Mouse (Mus musculus): ENCODE results near the gene Cfap74. TPM values are rescaled to one million over a fixed set of nuclear protein-coding genes. Genes with fewer than 3 reads are reported as not detected.

The Cfap74 gene
- polyA plus RNA-seq, 1 experiment from 2014 or later, result 4.4 TPM

DNA sequence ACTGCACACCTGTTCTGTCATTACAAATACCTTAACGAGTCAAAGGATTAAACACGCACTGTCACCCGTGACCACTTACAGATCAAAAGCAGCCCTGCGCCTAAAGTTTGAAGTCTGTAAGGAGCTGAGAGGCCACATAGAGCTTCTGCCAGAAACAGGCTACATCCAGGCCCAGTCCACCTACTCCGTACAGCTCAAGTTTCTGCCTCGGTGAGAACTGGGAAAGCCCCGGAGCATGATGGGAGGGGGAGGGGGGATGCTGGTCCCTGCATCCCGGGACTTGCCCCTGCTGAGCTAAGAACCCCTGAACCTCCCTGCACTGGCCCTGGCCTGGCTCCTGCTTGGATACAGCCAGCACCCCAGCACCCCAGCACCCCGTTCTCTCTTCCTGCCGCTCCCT is 42.6 kb downstream of the Cfap74 start:
- no peak overlapping the region for H3K4me3 ChIP-seq (ENCODE audit: low read depth, low read length)
- peak; percentile 32 for DNase-seq (ENCODE audit: low spot score)
- no peaks in the 10 kb centered on the region for H3K27me3 ChIP-seq (replicated peaks; ENCODE audit: control insufficient read depth, insufficient read depth, low read length)
- no peaks in the 10 kb centered on the region for H3K9me3 ChIP-seq (ENCODE audit: control insufficient read depth, low read length)
- no peak overlapping the region for H3K27ac ChIP-seq (replicated peaks; ENCODE audit: low read depth, low read length)
- 33% methylated on average over 8 of the region's 10 CpGs for WGBS
- H3K4me2 ChIP-seq (ENCODE audit: low read depth, low read length), result no peak overlapping the region
- no peaks in the 10 kb centered on the region for H3K36me3 ChIP-seq (ENCODE audit: control insufficient read depth, insufficient read depth, low read length)
- H3K9ac ChIP-seq (ENCODE audit: low read depth, low read length), result no peak overlapping the region
- H3K4me1 ChIP-seq (ENCODE audit: control insufficient read depth, insufficient read depth, low read length), result no peaks in the 10 kb centered on the region
- 0 out of 2 replicates have a peak, but pooled peaks have one; percentile 30 for ATAC-seq (ENCODE audit: low read depth)

DNA sequence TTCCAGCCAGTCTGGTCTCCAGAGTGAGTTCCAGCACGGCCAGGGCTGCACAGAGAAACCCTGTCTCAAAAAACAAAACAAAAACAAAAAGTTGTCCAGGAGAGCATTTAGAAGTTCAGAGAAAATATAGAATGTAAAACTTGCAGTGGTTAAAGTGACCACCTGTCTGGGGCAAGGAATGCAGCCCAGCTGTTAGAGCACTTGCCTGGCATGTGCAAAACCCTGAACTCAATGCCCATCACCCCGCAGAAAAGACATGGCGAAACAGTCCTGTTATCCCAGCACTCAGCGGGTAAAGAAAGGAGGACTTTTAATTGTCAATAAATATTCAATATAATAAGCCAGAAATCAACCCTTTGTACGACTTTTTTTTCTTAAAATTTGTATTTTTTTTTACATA is 49.6 kb downstream of the Cfap74 start:
- no peak overlapping the region for H3K4me3 ChIP-seq (ENCODE audit: low read depth, low read length)
- 74% methylated on average over 5 of the region's 5 CpGs for WGBS
- H3K9me3 ChIP-seq (ENCODE audit: control insufficient read depth, low read length), result no peaks in the 10 kb centered on the region
- DNase-seq (ENCODE audit: low spot score) (no peak), ATAC-seq (ENCODE audit: low read depth) (no peak)
- no peaks in the 10 kb centered on the region for H3K36me3 ChIP-seq (ENCODE audit: control insufficient read depth, insufficient read depth, low read length)
- no peak overlapping the region for H3K4me2 ChIP-seq (ENCODE audit: low read depth, low read length)
- H3K27me3 ChIP-seq (replicated peaks; ENCODE audit: control insufficient read depth, insufficient read depth, low read length), result no peaks in the 10 kb centered on the region
- H3K4me1 ChIP-seq (ENCODE audit: control insufficient read depth, insufficient read depth, low read length), result no peaks in the 10 kb centered on the region
- no peak overlapping the region for H3K27ac ChIP-seq (replicated peaks; ENCODE audit: low read depth, low read length)
- no peak overlapping the region for H3K9ac ChIP-seq (ENCODE audit: low read depth, low read length)

DNA sequence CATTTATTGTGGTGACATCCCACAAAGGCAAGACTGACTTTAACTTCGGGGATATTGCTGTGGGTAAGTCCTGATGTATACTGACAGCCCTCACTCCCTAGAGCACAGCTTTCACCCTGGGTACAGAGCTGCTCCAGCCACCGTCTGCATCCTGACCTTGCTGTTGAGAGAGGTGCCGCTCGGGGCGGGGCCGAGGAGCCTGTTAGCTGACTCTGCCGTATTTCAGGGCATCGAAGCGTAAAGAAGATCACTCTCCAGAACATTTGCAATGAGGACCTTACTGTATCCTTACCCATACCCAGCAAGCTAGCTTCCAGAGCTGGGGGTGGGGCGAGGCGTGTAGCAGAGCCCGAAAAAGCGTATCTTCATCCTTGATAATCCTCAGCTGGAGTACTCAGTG is 54.1 kb downstream of the Cfap74 start:
- Histone ChIP-seq H3K27ac (replicated peaks; ENCODE audit: low read depth, low read length) (no peak overlapping the region), H3K36me3 (ENCODE audit: control insufficient read depth, insufficient read depth, low read length) (no peaks in the 10 kb centered on the region), H3K4me2 (ENCODE audit: low read depth, low read length) (no peak overlapping the region), H3K9ac (ENCODE audit: low read depth, low read length) (no peak overlapping the region), H3K27me3 (replicated peaks; ENCODE audit: control insufficient read depth, insufficient read depth, low read length) (no peaks in the 10 kb centered on the region), H3K4me1 (ENCODE audit: control insufficient read depth, insufficient read depth, low read length) (no peaks in the 10 kb centered on the region), H3K9me3 (ENCODE audit: control insufficient read depth, low read length) (no peaks in the 10 kb centered on the region), H3K4me3 (ENCODE audit: low read depth, low read length) (no peak overlapping the region)
- DNase-seq (ENCODE audit: low spot score) (no peak), ATAC-seq (ENCODE audit: low read depth) (no peak)
- WGBS, result 78% methylated on average over 13 of the region's 13 CpGs

- no peak for DNase-seq (ENCODE audit: low spot score)
- Histone ChIP-seq H3K4me3 (ENCODE audit: low read depth, low read length) (no peak overlapping the region), H3K9ac (ENCODE audit: low read depth, low read length) (no peak overlapping the region), H3K27me3 (replicated peaks; ENCODE audit: control insufficient read depth, insufficient read depth, low read length) (no peaks in the 10 kb centered on the region), H3K27ac (replicated peaks; ENCODE audit: low read depth, low read length) (no peak overlapping the region), H3K4me1 (ENCODE audit: control insufficient read depth, insufficient read depth, low read length) (no peaks in the 10 kb centered on the region), H3K4me2 (ENCODE audit: low read depth, low read length) (no peak overlapping the region), H3K36me3 (ENCODE audit: control insufficient read depth, insufficient read depth, low read length) (no peaks in the 10 kb centered on the region), H3K9me3 (ENCODE audit: control insufficient read depth, low read length) (no peaks in the 10 kb centered on the region)
- ATAC-seq (ENCODE audit: low read depth), result no peak
- WGBS, result 81% methylated on average over 6 of the region's 6 CpGs
These were observed 54.6 kb downstream of the Cfap74 start for GRCm38 (mm10) chr4:155463611-155464010.

DNA sequence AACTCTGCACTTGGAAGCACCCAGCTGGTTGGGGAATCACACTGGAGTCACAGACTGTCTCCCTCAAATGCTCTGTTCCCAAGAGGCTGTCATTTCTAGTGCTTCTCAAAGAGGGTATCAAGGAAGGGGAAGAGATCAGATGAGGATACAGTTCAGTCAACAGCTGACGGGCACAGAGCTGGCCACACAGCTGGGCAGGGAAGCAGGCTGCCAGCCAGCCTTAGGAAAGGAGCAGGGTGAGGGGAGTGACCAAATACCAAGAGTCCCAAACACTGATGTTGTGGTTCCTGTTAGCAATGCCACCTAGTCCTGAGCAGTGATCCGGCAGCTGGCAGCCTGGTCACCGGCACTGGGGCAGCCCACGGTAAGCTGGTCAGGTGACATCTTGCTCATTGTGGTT is 55.1 kb downstream of the Cfap74 start:
- Histone ChIP-seq H3K4me3 (ENCODE audit: low read depth, low read length) (no peak overlapping the region), H3K27ac (replicated peaks; ENCODE audit: low read depth, low read length) (no peak overlapping the region), H3K9ac (ENCODE audit: low read depth, low read length) (no peak overlapping the region), H3K4me1 (ENCODE audit: control insufficient read depth, insufficient read depth, low read length) (0 out of 2 replicates have a peak, but pooled peaks cover 1% of the 10 kb centered on the region), H3K4me2 (ENCODE audit: low read depth, low read length) (no peak overlapping the region), H3K36me3 (ENCODE audit: control insufficient read depth, insufficient read depth, low read length) (no peaks in the 10 kb centered on the region), H3K27me3 (replicated peaks; ENCODE audit: control insufficient read depth, insufficient read depth, low read length) (no peaks in the 10 kb centered on the region), H3K9me3 (ENCODE audit: control insufficient read depth, low read length) (no peaks in the 10 kb centered on the region)
- ATAC-seq (ENCODE audit: low read depth) (no peak), DNase-seq (ENCODE audit: low spot score) (no peak)
- 95% methylated on average over 4 of the region's 4 CpGs for WGBS

DNA sequence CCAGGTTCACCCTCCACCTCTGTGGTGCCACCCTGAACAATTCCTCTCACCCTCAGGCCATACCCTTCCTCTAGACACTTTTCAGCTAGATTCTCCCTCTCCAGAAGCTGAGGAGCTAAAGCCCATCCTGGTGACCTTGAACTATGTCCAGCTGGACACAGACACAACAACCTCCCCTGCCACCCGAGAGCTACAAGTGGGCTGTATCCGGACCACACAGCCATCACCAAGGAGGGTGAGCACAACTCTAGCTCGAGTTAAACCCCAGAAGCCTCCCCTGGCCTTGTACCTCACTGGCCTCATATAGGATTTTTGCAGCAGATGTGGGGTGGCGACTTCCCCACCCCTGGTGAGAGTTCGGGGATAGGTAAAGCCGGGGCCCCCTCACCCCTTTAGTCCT is 56.6 kb downstream of the Cfap74 start:
- ATAC-seq (ENCODE audit: low read depth) (no peak), DNase-seq (ENCODE audit: low spot score) (no peak)
- Histone ChIP-seq H3K36me3 (ENCODE audit: control insufficient read depth, insufficient read depth, low read length) (no peaks in the 10 kb centered on the region), H3K4me3 (ENCODE audit: low read depth, low read length) (no peak overlapping the region), H3K9me3 (ENCODE audit: control insufficient read depth, low read length) (no peaks in the 10 kb centered on the region), H3K27me3 (replicated peaks; ENCODE audit: control insufficient read depth, insufficient read depth, low read length) (0 out of 2 replicates have a peak, but pooled peaks cover 5% of the 10 kb centered on the region), H3K27ac (replicated peaks; ENCODE audit: low read depth, low read length) (no peak overlapping the region), H3K4me2 (ENCODE audit: low read depth, low read length) (no peak overlapping the region), H3K9ac (ENCODE audit: low read depth, low read length) (no peak overlapping the region), H3K4me1 (ENCODE audit: control insufficient read depth, insufficient read depth, low read length) (0 out of 2 replicates have a peak, but pooled peaks cover 2% of the 10 kb centered on the region)
- 78% methylated on average over 6 of the region's 6 CpGs for WGBS

- Histone ChIP-seq H3K27ac (replicated peaks; ENCODE audit: low read depth, low read length) (no peak overlapping the region), H3K36me3 (ENCODE audit: control insufficient read depth, insufficient read depth, low read length) (no peaks in the 10 kb centered on the region), H3K4me1 (ENCODE audit: control insufficient read depth, insufficient read depth, low read length) (0 out of 2 replicates have a peak, but pooled peaks cover 2% of the 10 kb centered on the region), H3K9me3 (ENCODE audit: control insufficient read depth, low read length) (no peaks in the 10 kb centered on the region), H3K4me2 (ENCODE audit: low read depth, low read length) (no peak overlapping the region), H3K9ac (ENCODE audit: low read depth, low read length) (no peak overlapping the region), H3K27me3 (replicated peaks; ENCODE audit: control insufficient read depth, insufficient read depth, low read length) (0 out of 2 replicates have a peak, but pooled peaks cover 5% of the 10 kb centered on the region), H3K4me3 (ENCODE audit: low read depth, low read length) (no peak overlapping the region)
- WGBS, result 85% methylated on average over 5 of the region's 5 CpGs
- DNase-seq (ENCODE audit: low spot score), result no peak
- no peak for ATAC-seq (ENCODE audit: low read depth)
These were observed 57.1 kb downstream of the Cfap74 start for GRCm38 (mm10) chr4:155466080-155466479.

GRCm38 (mm10) chr4:155467237-155468010 is 58.4 kb downstream of the Cfap74 start:
- DNase-seq (ENCODE audit: low spot score), result no peak
- no peaks in the 10 kb centered on the region for H3K9me3 ChIP-seq (ENCODE audit: control insufficient read depth, low read length)
- H3K36me3 ChIP-seq (ENCODE audit: control insufficient read depth, insufficient read depth, low read length), result no peaks in the 10 kb centered on the region
- no peak overlapping the region for H3K4me3 ChIP-seq (ENCODE audit: low read depth, low read length)
- 0 out of 2 replicates have a peak, but pooled peaks cover 2% of the 10 kb centered on the region for H3K4me1 ChIP-seq (ENCODE audit: control insufficient read depth, insufficient read depth, low read length)
- no peak overlapping the region for H3K27ac ChIP-seq (replicated peaks; ENCODE audit: low read depth, low read length)
- H3K9ac ChIP-seq (ENCODE audit: low read depth, low read length), result no peak overlapping the region
- 82% methylated on average over 13 of the region's 13 CpGs for WGBS
- no peak for ATAC-seq (ENCODE audit: low read depth)
- H3K4me2 ChIP-seq (ENCODE audit: low read depth, low read length), result no peak overlapping the region
- 0 out of 2 replicates have a peak, but pooled peaks cover 5% of the 10 kb centered on the region for H3K27me3 ChIP-seq (replicated peaks; ENCODE audit: control insufficient read depth, insufficient read depth, low read length)

- DNase-seq (ENCODE audit: low spot score) (peak; percentile 78), ATAC-seq (ENCODE audit: low read depth) (peak; percentile 68)
- Histone ChIP-seq H3K27ac (replicated peaks; ENCODE audit: low read depth, low read length) (no peak within 1 kb of the TSS), H3K4me2 (ENCODE audit: low read depth, low read length) (peak within 1 kb of the TSS; percentile 49), H3K4me3 (ENCODE audit: low read depth, low read length) (peak within 1 kb of the TSS; percentile 20), H3K36me3 (ENCODE audit: control insufficient read depth, insufficient read depth, low read length) (no peaks in the 10 kb centered on the region), H3K4me1 (ENCODE audit: control insufficient read depth, insufficient read depth, low read length) (0 out of 2 replicates have a peak, but pooled peaks cover 2% of the 10 kb centered on the region), H3K9ac (ENCODE audit: low read depth, low read length) (0 out of 2 replicates have a peak within 1 kb of the TSS, but pooled peaks have one; percentile 14), H3K9me3 (ENCODE audit: control insufficient read depth, low read length) (no peaks in the 10 kb centered on the region), H3K27me3 (replicated peaks; ENCODE audit: control insufficient read depth, insufficient read depth, low read length) (0 out of 2 replicates have a peak, but pooled peaks cover 5% of the 10 kb centered on the region)
- 9% methylated on average over 20 of the region's 21 CpGs for WGBS
These were observed 60.0 kb downstream of the Cfap74 start, which contains the start of gene Tmem52 for GRCm38 (mm10) chr4:155468952-155469351. TSS of gene Tmem52 (plus strand) at chr4:155469114.
